Mouse (Mus musculus) hindbrain, postnatal 0 days (tissue): ENCODE measurements around the gene Tbc1d10a. TPM values are rescaled to one million over a fixed set of nuclear protein-coding genes. Genes with fewer than 3 reads are reported as not detected.
A peak's percentile ranks its signal among the peaks of the same experiment; 100 is the strongest.

Experiments used
- ATAC-seq: fragments of 200-750 bp; cut with Nextera tagmentation; 2 replicates; pipeline ENCODE4 v1.8.0; 2017; ENCODE audit warnings: mild to moderate bottlenecking, moderate TSS enrichment, moderate library complexity
- DNase-seq: peaks from one replicate; pipeline ENCODE4 v3.0.0-alpha.2; 2015; ENCODE audit warnings: low spot score
- H3K27ac ChIP-seq: fragments of 300-500 bp; sonication (generic); 2 replicates; pipeline ENCODE4 v1.5.1; 2014; ENCODE audit warnings: mild to moderate bottlenecking
- H3K27me3 ChIP-seq: fragments of 300-500 bp; sonication (generic); 2 replicates; pipeline ENCODE4 v1.6.1; 2014; ENCODE audit warnings: low read length, mixed read lengths; ENCODE audit not compliant: insufficient read depth
- H3K36me3 ChIP-seq: fragments of 300-500 bp; sonication (generic); 2 replicates; pipeline ENCODE4 v1.6.1; 2014; ENCODE audit warnings: low read length, mixed read lengths; ENCODE audit not compliant: insufficient read depth
- H3K4me1 ChIP-seq: fragments of 300-500 bp; sonication (generic); 2 replicates; pipeline ENCODE4 v1.6.1; 2014; ENCODE audit warnings: antibody characterized with exemption, low read length, mixed read lengths; ENCODE audit not compliant: insufficient read depth
- H3K4me2 ChIP-seq: fragments of 300-500 bp; sonication (generic); 2 replicates; pipeline ENCODE4 v1.6.1; 2014; ENCODE audit warnings: low read depth, mild to moderate bottlenecking, low read length, moderate library complexity, mixed read lengths
- H3K4me3 ChIP-seq: fragments of 300-500 bp; sonication (generic); 2 replicates; pipeline ENCODE4 v1.5.1; 2014; ENCODE audit warnings: low read length
- H3K9ac ChIP-seq: fragments of 300-500 bp; sonication (generic); replicated peaks from 2 replicates; pipeline ENCODE4 v1.6.1; 2014; ENCODE audit warnings: mild to moderate bottlenecking, low read length, moderate library complexity, mixed read lengths
- H3K9me3 ChIP-seq: fragments of 300-500 bp; sonication (generic); 2 replicates; pipeline ENCODE4 v1.6.1; 2016; ENCODE audit warnings: low read length, mixed read lengths
- CTCF ChIP-seq: IDR thresholded peaks from 2 replicates; pipeline ENCODE4 v1.5.1; 2016; ENCODE audit warnings: antibody characterized with exemption, control low read depth, low read depth
- WGBS: fragments of 180-500 bp; shearing (Covaris S2); extraction: QIAGEN DNeasy Blood & Tissue Kit; methylation state at CpG from one replicate; pipeline ENCODE4 v1.1.7; 2014; 5-methylcytosine and 5-hydroxymethylcytosine counted together
- polyA plus RNA-seq: library from polyadenylated mRNA; unstranded; fragments of >200 nt; fragmentation: Nextera tagmentation; extraction: Ambion mirVana; gene quantifications from 2 replicates; pipeline ENCODE4 v1.2.1, GENCODE M21; 2015
- total RNA-seq: library from RNA; depleted of rRNA; stranded (reverse); fragments of >200 nt; gene quantifications from 2 replicates; pipeline ENCODE4 v1.2.3, GENCODE M21; 2014

Tbc1d10a gene
- total and polyA plus RNA-seq, 2 experiments from 2014 or later: 34.2 to 59.1 TPM

GRCm38 (mm10) chr11:4219317-4219751 lies 32.7 kb downstream of the Tbc1d10a start:
- ATAC-seq (no peak), DNase-seq (peak; percentile 83)
- Histone ChIP-seq H3K27me3 (no peaks in the 10 kb centered on the region), H3K4me2 (no peak overlapping the region), H3K36me3 (peaks cover 15% of the 10 kb centered on the region), H3K9ac (no peak overlapping the region), H3K27ac (peak overlapping the region; percentile 26; the same call in 1 of the 2 replicates), H3K4me3 (no peak overlapping the region), H3K4me1 (peaks cover 4% of the 10 kb centered on the region; the same call in 1 of the 2 replicates), H3K9me3 (no peaks in the 10 kb centered on the region)
- 12% methylated on average over 2 of the region's 2 CpGs for WGBS
- TF ChIP-seq CTCF: peak; percentile 84

GRCm38 (mm10) chr11:4219908-4220307 lies 33.3 kb downstream of the Tbc1d10a start:
- TF ChIP-seq CTCF: no peak
- DNase-seq: no peak
- H3K36me3 ChIP-seq: peaks cover 9% of the 10 kb centered on the region; the same call in 1 of the 2 replicates
- no peak overlapping the region for H3K9ac ChIP-seq
- H3K27me3 ChIP-seq: no peaks in the 10 kb centered on the region
- H3K27ac ChIP-seq: no peak overlapping the region
- no peak overlapping the region for H3K4me2 ChIP-seq
- ATAC-seq: no peak
- no peaks in the 10 kb centered on the region for H3K9me3 ChIP-seq
- H3K4me3 ChIP-seq: no peak overlapping the region
- H3K4me1 ChIP-seq: peaks cover 4% of the 10 kb centered on the region; the same call in 1 of the 2 replicates
- WGBS: 65% methylated on average over 9 of the region's 9 CpGs

GRCm38 (mm10) chr11:4220443-4221400 lies 34.1 kb downstream of the Tbc1d10a start:
- H3K27ac ChIP-seq: no peak overlapping the region
- WGBS: 51% methylated on average over 28 of the region's 28 CpGs
- DNase-seq (peak; percentile 55), ATAC-seq (no peak)
- H3K4me3 ChIP-seq: no peak overlapping the region
- peaks cover under 1% of the 10 kb centered on the region; the same call in 1 of the 2 replicates for H3K36me3 ChIP-seq
- H3K9me3 ChIP-seq: no peaks in the 10 kb centered on the region
- peaks cover 4% of the 10 kb centered on the region; the same call in 1 of the 2 replicates for H3K4me1 ChIP-seq
- peak; percentile 85 for TF ChIP-seq CTCF
- H3K4me2 ChIP-seq: no peak overlapping the region
- H3K27me3 ChIP-seq: no peaks in the 10 kb centered on the region
- H3K9ac ChIP-seq: no peak overlapping the region

- no peak for DNase-seq
- H3K9ac ChIP-seq: no peak overlapping the region
Observed at GRCm38 (mm10) chr11:4222046-4222950, 35.7 kb downstream of the Tbc1d10a start.

GRCm38 (mm10) chr11:4223393-4224188 lies 37.0 kb downstream of the Tbc1d10a start:
- 38% methylated on average over 5 of the region's 7 CpGs for WGBS
- Histone ChIP-seq H3K9me3 (no peaks in the 10 kb centered on the region), H3K4me3 (no peak overlapping the region), H3K4me1 (0 out of 2 replicates have a peak, but pooled peaks cover 1% of the 10 kb centered on the region), H3K27ac (no peak overlapping the region), H3K9ac (no peak overlapping the region), H3K27me3 (no peaks in the 10 kb centered on the region), H3K36me3 (no peaks in the 10 kb centered on the region), H3K4me2 (no peak overlapping the region)
- TF ChIP-seq CTCF: no peak
- ATAC-seq (no peak), DNase-seq (no peak)

More at GRCm38 (mm10) chr11:4222046-4222950, 35.7 kb downstream of the Tbc1d10a start:
- Histone ChIP-seq H3K36me3 (no peaks in the 10 kb centered on the region), H3K27ac (no peak overlapping the region), H3K4me2 (no peak overlapping the region), H3K27me3 (no peaks in the 10 kb centered on the region), H3K4me1 (peaks cover 4% of the 10 kb centered on the region; the same call in 1 of the 2 replicates), H3K4me3 (no peak overlapping the region), H3K9me3 (no peaks in the 10 kb centered on the region)
- no peak for TF ChIP-seq CTCF
- no peak for ATAC-seq
- WGBS: 75% methylated on average over 17 of the region's 17 CpGs
